Mouse (Mus musculus) erythroid progenitor cell, adult 5-6 weeks (primary cell): ENCODE data around the gene Baiap2l2. TPM values are rescaled to one million over a fixed set of nuclear protein-coding genes. Genes with fewer than 3 reads are reported as not detected.

Source experiments
- ATAC-seq: replicated peaks from 2 replicates; pipeline ENCODE4 v1.8.0; 2016; ENCODE audit warnings: moderate number of reproducible peaks, mild to moderate bottlenecking, moderate TSS enrichment, inconsistent platforms; ENCODE audit not compliant: poor library complexity, low FRiP score, severe bottlenecking
- total RNA-seq, 2 experiments: library from RNA; stranded (forward) in 1 of 2; stranded (reverse) in 1 of 2; fragments of 150-400 nt in 1 of 2; fragments of 186-747, 209-891 nt in 1 of 2; gene quantifications; 2 replicates each; pipeline versions ENCODE4 v1.2.3 to v1.2.4; 2015 to 2017; ENCODE audit warnings: low replicate concordance in 2 of 2

Baiap2l2 gene
- total RNA-seq, 2 experiments from 2014 or later, result not detected

DNA sequence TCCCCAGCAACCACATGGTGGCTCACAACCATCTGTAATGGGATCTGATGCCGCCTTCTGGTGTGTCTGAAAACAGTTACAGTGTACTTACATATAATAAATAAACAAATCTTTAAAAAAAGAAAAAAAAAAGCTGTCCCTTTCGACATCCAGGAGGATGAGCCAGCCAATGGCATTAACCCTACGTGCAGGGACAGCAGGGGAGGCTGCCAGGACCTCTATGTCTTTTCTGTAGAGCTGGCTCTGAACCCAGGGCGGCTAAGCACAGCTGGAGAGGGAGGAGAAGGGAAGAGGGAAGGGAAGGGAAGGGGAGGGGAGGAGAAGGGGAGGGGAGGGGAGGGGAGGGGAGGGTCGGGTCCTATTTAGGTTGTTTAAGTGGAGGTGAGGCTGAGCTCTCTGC is 19.5 kb upstream of the Baiap2l2 start:
- ATAC-seq, result no peak

DNA sequence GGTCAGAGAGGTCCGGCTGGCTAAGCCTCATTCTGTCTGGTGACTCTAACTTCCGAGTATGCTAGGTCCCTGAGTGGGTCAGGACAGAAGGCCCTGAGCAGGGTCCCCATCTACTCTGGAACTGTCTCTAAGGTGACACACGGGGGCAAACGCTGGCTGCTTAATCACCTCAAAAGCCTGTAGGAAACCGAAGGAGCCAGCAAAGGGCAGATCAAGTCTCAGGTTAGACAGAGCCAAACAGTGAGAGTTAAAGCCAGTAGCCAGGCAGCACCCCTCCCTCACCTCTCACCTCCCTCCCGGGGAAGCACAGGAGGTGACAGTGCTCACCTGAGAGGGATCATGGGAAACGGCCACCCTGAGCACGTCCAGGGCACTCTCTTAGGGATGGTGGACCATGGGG is 18.4 kb upstream of the Baiap2l2 start:
- no peak for ATAC-seq

DNA sequence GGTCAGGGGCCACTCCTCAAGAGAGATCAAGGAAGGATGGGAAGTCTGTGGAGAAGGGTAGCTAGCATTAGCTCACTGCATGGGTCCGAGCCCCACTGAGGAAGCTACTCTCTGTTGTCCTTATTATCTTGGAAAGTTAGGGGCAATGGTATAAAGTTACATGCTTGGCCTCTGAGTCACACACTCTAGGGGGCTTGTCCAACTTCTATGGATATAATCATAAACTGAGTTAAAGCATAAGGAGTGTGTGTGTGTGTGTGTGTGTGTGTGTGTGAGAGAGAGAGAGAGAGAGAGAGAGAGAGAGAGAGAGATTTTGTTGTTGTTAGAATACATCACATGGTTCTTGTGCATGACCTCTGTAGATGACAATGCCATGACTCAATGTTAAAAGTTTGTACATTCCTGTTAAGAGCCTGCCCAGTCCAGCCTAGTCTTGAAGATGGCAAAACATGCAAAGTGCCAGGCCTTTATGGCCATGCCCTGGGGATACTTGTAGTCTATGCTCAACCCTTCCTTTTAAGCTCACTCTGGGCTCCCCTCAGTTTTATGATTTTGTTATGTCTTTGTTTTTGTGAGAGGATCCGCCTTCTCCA is 14.3 kb upstream of the Baiap2l2 start:
- ATAC-seq, result no peak

DNA sequence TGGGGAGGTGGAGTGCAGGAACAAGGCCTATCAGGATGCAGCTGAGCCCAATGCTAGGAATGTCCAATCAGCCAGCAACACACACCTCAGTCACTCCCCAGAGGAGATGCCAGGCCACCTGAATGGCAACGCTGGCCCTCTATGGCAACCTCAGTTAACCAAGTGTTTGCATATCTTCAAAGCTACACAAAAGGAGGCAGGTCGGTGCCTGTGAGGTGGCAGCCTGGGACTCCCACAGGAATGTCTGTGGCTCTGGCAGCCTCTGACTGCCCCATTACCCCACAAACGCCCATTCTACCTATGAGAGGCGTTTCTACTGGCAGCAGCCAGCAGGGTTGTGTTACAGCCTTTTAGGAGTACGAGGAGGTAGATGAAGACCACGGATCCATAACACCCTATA is 13.2 kb upstream of the Baiap2l2 start:
- no peak for ATAC-seq

DNA sequence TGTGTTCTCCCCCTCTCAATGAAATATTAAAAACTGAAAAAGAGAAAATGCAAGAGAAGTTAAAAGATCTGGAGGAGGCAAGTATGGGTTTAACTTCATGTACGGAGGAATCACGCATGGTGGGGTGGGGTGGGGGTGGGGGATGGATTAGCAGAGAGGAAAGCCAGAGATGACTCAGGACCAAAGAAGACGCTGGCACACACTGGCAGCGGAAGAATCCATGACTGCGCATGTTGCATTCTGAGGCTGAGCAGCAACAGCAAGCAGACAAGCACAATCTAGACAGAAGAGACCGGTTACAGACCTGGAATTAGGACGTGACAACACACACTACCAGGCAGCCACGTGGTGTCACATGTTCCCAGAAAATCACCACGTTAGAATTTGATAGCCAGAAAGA is 7.4 kb upstream of the Baiap2l2 start:
- no peak for ATAC-seq

DNA sequence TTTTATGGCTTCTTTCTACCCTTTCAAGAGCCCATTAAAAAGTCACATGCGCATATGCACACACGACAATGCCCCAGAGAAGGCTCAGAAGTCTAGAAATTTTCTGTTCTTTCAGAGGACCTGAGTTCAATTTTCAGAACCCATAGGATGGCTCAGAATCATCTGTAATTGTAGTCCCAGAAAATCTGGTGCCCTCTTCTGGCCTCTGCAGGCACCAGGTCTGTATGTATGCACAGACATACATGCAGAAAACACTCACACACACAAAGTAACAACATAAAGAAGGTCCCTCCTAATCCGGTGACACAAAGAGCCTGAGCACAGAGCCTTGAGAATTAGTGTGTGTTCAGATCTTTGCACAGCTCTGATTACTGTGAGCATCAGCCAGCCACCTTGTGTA is 5.0 kb upstream of the Baiap2l2 start:
- no peak for ATAC-seq

DNA sequence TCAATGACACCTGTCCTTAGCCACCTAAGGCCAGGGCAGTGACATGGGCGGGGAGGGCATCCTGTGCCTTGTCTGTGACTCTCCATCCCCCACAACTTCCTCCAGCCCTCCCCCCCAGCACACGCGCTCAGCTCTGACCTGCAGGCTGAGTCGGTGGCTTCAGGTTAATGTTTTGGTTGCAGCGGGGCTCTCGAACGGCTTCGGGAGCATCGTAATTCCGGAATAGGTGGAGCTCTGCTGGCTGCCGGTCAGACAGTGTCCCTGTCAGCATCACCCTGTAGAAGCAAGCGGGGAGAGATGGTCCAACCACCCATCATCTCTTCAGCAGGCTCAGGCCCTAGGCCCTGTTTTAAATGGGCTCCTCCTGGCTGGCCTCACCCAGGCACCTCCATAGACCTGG is 4.1 kb upstream of the Baiap2l2 start:
- no peak for ATAC-seq

DNA sequence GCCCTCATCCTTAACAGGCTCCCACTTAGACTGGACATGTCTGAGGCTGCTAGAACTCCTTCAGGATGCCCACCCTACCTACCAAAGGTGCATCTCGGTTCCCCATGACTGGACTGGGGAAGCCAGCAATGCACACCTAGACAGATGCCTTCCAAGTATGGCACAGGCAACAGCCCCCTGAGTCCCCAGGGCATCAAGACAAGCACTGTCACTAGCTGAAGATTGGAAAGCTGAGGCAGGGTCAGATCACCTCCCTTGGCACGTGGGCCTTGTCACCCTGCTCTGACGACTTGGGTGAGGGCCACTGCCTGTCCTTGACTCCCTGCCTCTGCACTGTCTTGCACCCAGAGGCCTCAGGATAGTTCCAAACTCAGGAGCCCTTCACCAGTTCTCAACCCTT is 3.0 kb upstream of the Baiap2l2 start:
- no peak for ATAC-seq

DNA sequence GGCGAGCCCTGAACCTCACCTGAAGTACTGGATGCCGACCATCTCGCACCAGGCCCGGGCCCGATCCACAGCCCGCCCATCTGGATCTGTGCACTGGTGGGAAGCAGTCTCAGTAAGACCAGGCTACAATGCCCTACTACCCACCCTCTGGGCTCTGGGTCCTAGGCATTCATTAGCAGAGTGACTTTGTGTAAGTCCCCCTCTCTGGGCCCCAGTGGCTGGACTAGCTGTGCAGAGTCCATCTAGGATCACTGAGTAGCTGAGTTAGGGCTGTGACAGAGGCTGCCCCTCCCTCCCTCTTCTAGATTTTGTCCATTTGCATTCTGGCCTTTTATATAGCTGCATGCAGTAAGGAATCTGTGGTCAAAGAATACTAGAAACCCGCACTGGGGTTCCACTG is 1.8 kb upstream of the Baiap2l2 start:
- ATAC-seq, result no peak

DNA sequence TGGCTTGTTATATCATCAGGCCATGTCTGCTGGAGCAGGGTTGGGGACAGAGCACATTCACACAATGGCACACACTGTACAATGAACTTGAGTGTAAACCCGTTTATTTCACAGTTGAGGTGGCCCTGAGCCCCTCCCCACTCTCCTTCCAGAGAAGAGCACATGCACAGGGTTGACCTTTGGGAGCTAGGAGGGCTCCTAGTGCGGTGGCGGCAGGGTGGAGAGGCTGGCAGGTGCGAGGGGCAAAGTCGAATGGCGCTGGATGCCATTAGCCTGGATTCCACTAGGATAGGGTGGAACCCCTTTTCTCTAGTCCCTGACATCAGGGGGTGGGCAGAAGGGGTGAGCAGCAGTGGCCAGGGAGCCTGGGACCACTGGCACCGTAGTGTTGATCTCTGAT is 804 bp upstream of the Baiap2l2 start:
- ATAC-seq, result no peak

DNA sequence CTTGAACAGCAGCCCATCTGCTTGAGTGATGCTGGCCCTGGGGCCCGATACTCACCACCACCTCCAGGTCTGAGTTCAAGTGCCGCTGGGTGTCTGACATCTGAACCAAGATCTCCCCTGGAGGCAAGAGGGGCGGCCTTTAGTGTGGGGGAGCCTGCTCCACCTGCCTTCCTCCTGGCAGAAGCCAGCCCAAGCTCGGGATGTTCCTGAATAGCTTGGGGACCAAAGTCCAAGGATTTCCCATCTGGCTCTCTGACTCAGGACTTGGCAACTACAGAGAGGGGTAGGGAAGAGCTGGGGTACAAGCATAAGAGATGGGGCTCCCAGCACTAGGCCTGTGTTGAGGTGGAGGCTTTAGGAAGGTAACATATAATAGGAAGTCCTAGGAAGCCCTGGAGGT is 2.0 kb downstream of the Baiap2l2 start:
- ATAC-seq, result no peak

DNA sequence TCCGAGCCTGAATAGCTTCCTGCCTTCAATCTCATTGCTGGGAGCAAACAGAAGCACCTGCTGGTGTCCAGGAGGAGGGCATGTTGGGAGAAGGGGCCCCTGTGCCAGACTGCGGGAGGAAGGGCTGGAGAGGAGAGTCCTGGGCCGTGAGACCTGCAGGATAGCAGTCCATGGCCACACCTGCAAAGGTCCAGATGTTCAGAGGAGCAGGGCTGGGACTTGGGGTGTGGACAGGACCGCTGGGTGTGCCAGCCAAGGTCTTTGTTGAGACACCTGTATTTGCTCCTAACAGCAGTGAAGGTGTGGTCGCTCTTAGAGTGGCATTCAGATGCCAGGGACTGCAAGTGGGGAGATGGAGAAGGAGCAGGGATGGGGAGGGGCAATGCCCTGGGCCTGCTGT is 2.9 kb downstream of the Baiap2l2 start:
- ATAC-seq, result no peak

DNA sequence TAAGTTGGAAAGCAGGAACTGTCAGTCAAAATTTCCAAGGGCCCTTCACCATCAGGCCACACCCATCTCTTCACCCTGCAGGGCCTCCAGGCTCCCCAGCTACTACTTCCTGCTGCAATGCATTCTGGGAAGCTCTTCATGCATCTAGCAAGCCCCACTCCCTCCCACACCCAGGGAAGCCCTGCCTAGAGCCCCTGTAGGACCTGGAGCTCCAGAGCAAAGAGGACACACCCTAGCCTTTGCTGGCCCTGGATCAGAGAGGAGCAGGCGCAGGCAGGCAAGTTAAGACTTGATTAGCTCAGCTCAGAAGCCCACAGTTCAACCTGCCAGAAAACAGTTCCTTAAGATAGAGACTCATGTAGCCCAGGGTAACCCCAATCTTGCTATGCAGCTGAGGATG is 3.9 kb downstream of the Baiap2l2 start:
- ATAC-seq, result no peak

DNA sequence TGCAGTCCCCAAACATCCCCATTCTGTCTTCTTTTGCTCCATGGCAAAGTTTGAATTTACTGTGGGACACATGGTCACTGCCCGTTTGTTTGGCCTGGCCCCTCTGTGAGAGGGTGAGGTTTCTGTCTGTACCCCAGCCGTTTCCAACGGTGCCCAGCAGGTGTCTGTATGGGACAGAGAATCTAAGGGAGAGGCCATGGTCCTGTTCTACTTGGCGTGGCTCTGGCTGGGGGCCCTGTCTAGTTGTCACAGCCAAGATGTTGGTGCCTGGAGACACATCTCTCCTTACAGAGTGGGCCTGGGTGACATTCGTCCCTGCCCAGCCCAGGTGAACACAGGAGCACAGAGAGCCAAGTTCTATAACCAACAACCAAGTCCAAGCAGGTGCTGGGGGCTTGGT is 4.5 kb downstream of the Baiap2l2 start:
- no peak for ATAC-seq

DNA sequence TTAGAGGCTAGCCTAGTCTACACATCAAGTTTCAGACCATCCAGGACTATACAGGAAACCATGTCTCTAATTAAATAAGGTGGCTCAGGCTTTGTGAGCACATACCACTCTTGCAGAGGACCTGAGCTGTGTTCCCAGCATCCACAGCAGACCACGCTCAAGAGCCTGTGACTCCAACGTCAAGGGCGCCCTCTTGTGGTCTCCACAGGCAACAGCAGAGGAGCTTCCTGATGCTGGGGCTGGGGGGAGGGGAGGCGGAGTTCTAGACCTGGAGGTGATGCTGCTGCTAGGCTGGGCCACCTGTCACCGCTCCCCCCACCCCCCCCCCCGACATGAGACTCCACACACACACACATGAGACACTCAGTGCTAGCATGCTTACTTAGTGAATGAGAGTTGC is 5.1 kb downstream of the Baiap2l2 start:
- ATAC-seq, result 0 out of 2 replicates have a peak, but pooled peaks have one; percentile 53

DNA sequence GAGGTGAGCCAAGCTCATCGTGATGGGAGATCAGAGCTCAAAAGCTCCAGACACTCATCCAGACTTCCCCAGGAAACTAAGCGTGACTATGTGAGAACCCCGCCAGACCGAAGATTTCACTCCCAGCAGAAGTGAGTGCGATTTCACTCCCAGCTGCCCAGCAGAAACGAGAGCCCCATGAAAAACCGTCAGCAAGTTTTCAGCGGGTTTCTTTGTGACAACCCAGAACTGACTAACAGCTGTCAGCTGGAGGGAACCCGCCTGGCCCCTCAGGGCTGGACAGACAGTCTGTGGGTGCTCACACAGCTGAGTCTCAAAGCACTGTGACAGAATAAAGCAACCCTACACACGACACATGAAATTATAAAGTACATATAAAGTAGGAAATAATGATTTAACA is 7.6 kb downstream of the Baiap2l2 start:
- ATAC-seq, result no peak

DNA sequence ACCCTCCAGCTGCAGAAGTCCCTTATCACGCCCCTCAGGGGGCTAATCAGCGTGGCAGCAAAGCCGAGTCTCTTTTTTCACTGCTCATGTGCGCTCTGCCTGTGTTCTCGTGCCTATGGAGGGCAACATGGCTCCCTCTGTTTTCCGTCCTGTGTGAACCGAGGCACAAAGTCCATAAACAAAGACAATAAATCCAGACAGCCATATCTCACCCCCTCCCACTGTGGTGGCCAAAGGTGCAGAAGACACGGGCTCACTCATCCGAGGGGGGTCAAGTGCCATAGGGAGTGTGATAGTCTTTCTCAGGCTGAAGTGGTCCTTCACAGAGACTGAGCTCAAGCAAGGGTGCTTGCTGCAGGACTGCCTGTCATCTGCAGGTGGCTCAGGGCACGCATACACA is 12.3 kb downstream of the Baiap2l2 start:
- ATAC-seq, result no peak

DNA sequence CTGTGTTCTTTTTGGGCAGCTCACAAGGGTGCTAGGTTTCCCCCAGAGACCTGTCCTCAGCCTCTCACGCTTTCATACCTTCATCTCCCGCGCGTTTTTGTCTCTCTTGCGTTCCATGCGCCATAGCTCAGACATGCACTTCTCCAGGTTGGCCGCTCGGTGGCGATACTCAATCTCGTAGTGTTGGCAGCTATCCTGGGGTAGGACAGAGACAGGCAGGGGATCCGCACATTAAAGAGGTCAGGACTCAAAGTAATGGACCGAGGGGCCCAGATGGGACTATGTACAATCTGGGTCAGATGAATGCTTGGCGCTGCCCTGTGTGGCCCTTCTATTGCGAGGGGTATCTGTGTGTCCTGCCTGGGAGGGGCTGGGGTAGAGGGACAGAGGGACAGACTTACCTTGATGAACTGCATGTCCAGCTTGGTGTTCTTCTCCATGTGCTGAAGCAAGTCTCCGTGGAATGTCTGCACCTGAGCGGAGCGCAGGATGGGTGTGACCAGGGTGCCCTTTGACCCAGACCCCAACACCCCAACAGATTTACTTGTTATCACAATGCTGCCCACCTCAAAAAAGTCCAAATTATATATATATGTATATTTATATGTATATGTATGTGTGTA is 14.1 kb downstream of the Baiap2l2 start:
- no peak for ATAC-seq

DNA sequence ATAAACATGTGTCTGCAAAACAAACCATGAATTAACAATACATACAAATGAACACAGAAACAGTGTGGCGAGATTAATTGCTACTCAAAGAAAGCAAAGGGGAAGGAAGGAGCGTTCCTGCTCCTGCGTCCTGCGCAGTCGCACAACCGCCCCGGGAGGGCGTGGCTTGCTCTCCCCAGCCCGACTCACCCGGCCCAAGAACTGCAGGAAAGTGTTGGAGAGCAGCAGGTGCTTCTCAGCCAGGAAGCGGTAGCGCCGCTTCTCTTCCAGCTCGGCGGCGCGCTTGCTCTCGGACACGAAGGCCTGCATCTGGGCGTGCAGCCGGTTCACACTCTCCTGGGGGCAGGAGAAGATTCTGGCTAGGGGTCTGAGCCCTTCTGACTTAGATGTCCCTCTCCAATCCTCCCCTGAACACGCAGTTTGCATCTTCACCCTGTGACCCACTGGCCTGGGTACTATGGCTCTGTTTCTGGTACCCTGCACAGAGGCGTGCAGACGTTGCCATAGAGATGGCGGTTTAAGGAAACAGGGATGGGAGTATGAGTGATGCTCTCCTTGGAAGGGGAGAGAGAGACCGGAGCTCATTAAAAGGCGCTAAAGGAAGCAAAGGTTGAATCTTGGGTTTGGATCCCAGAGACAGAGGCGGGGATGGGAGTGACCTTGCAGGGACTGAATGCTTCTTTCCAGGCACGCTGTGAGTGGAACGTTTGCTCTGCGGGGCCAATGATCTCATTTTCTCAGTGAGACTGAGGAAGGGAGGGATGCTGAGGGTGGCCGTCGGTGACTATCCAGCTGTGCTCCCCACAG is 14.8 kb downstream of the Baiap2l2 start:
- 0 out of 2 replicates have a peak, but pooled peaks have one; percentile 46 for ATAC-seq

DNA sequence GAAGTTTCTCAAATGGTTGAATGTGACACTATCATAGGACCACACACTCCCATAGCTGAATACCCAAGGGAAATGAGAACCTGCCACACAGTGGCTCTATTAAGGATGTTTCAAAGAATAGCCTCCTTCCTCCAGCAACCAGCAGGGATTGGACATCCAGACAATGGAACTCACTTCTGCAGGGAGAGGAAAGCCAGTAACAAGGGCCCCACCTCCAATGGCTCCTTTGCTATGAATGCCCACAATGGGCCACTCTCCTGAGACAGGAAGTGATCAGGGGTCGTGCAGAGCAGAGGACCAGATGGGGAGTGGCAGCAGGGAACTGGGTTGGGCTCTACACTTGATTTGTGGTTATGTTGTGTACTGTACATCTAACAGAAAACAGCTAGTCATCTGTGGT is 16.8 kb downstream of the Baiap2l2 start:
- ATAC-seq, result no peak

DNA sequence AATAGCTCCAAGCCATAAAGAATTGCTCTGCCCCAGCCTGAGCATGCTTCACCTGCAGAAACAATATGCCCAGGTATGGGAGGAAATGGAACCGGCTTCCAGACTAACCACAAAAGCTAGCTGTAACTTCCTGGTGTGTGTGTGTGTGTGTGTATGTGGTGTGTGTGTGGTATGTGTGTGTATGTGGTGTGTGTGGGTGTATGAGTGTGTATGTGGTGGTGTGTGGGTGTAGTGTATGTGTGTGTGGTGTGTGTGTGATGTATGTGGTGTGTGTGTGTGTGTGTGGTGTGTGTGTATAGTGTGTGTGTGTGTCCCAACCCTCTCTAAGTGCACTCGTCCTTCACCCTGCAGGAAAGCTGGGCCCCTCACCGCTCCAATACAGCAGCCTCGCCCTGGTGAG is 20.0 kb downstream of the Baiap2l2 start:
- no peak for ATAC-seq
